Mouse (Mus musculus) liver, postnatal 0 days (tissue): Measurements from ENCODE around the gene Nav2.

ENCODE experiments used
- CTCF ChIP-seq: sonication (generic); IDR thresholded peaks from 2 replicates; pipeline ENCODE4 v1.5.1; 2016; ENCODE audit warnings: antibody characterized with exemption, low read depth
- EP300 ChIP-seq: IDR thresholded peaks from 2 replicates; pipeline ENCODE4 v1.6.1; 2016; ENCODE audit warnings: antibody characterized with exemption, low read depth, mild to moderate bottlenecking

- TF ChIP-seq EP300 = no peak
- no peak for TF ChIP-seq CTCF
Measured at GRCm38 (mm10) chr7:49134396-49134795, 225.9 kb downstream of the Nav2 start.
